Mouse (Mus musculus) liver, embryonic 14.5 days (tissue): ENCODE data around the gene Cep152.

Source experiments
- CTCF ChIP-seq: IDR thresholded peaks from 2 replicates; pipeline ENCODE4 v1.5.1; 2016; ENCODE audit warnings: antibody characterized with exemption, low read depth, control low read depth
- EP300 ChIP-seq: IDR thresholded peaks from 2 replicates; pipeline ENCODE4 v1.6.1; 2016; ENCODE audit warnings: antibody characterized with exemption, low read depth

- TF ChIP-seq CTCF (no peak), EP300 (no peak)
These were observed 1.6 kb upstream of the Cep152 start for GRCm38 (mm10) chr2:125626536-125626935.
